Mouse (Mus musculus) adrenal gland, postnatal 10 days (tissue): Measurements from ENCODE around the gene Ncf1. TPM values are rescaled to one million over a fixed set of nuclear protein-coding genes. Genes with fewer than 3 reads are reported as not detected.
A peak's percentile ranks its signal among the peaks of the same experiment; 100 is the strongest.

Source experiments
- DNase-seq: peaks from one replicate; pipeline ENCODE4 v3.0.0; 2021; ENCODE audit warnings: mixed read lengths
- total RNA-seq, 2 experiments: library from RNA; stranded (reverse); gene quantifications; 2 replicates each; pipeline ENCODE4 v1.2.3; 2021

The Ncf1 gene
- total RNA-seq, 2 experiments from 2014 or later, result 8.4 to 10.2 TPM

- DNase-seq, result no peak
Measured at GRCm38 (mm10) chr5:134244890-134245289, 15.5 kb upstream of the Ncf1 start.

GRCm38 (mm10) chr5:134243661-134244436 lies 14.4 kb upstream of the Ncf1 start:
- DNase-seq, result no peak

DNA sequence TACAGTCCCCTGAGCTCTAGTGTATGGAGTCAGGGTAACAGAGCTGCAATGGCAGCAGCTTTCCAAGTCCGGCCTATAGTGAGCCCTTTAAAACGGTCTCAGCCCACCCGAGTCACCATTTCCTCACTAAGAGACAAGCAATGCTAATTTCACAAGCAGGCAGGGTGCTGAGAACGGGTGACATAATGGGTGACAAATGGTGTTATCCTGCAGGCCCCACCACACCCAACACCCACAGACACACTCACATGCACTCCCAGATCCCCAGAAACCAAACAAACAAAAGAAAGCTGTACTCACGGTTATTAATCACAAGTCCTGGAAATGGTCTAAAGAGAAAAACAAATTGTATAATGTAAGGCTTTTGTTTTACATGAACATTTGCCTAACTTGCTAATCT lies 12.4 kb upstream of the Ncf1 start:
- no peak for DNase-seq

GRCm38 (mm10) chr5:134237936-134238760 lies 8.7 kb upstream of the Ncf1 start:
- DNase-seq, result no peak

DNA sequence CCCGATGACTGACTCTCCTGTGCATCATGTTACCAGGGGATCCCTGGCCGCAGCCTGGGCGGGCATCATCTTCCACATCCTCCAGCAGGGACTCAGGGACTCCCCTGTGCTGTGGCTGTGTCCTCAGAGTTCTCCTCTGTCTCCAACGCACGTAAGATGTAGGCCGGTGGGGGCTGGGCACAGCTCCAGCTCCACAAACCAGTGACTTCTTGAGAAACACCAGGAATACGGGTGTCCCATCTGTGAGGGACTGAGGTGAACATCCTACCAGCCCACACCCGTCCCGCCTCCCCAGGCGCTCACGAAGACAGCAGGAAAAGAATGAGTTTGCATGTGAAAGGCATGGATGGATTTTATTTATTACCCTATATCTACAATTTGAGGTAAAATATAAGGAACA lies 8.1 kb upstream of the Ncf1 start:
- no peak for DNase-seq

DNA sequence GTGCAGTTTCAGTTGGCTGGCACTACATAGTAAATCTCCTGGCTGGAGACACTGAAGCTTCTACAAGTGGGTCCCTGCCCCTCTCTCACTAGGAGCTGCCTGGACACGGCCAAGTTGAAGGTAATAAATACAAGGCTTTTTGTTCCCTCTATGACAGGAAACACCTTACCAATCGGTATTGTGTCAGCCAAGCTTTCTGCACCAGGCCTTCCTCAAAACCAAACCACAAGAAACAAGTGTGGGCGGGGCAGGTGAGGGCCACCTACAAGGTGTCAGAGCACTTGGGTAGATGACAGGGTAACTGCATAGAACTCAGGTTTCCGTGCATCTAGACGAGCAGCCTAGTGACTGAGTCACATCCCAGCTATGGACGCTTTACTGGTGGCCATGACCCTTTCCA lies 7.4 kb upstream of the Ncf1 start:
- no peak for DNase-seq

- DNase-seq, result no peak
Measured at GRCm38 (mm10) chr5:134236241-134236640, 6.8 kb upstream of the Ncf1 start.

GRCm38 (mm10) chr5:134235111-134235510 lies 5.7 kb upstream of the Ncf1 start:
- DNase-seq, result peak; percentile 73

- DNase-seq, result no peak
Measured at GRCm38 (mm10) chr5:134234205-134234604, 4.8 kb upstream of the Ncf1 start.

- no peak for DNase-seq
Measured at GRCm38 (mm10) chr5:134233244-134233651, 3.8 kb upstream of the Ncf1 start.

DNA sequence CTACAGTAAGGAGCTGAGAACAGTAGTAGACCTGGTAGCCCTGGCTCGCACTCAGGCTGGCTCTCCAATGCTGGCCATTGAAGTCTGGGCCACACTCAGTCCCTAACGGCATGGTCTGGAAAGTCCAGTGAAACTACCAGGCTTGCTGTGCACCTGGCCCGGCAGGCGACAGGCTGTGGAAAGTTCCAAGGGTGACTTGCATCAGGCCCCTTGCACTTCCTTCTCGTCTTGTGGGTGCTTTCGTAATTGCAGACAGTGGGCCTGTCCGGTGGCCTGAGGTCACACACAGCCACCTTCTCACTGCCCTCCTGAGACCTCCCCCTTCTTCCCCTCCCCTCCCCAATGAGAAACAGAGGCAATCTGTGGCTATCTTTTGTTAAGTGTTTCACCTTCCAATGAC lies 3.1 kb upstream of the Ncf1 start:
- DNase-seq, result peak; percentile 43

DNA sequence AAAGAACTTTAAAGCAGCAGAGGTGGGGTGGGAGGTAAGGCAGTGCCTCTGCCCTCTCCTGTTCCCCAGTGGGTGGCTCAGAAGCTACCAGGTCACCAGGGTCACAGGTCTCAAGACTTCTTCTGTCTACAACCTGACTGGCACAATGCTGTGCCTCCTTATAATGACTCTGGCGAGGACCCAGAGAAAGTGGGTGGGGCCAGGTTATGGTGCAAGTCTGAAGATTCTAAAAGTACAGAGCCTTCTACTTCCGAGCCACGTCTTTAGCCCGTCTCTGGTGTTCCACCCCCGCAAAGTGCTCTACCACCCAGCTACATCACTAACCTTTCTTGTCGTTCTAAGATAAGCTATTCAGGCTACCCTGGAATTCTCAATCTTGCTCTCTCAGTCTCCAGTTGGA lies 2.7 kb upstream of the Ncf1 start:
- DNase-seq, result no peak

- DNase-seq, result no peak
Measured at GRCm38 (mm10) chr5:134231376-134231775, 2.0 kb upstream of the Ncf1 start.

GRCm38 (mm10) chr5:134228249-134228638 lies 1.2 kb downstream of the Ncf1 start:
- no peak for DNase-seq

GRCm38 (mm10) chr5:134227574-134228248 lies 1.7 kb downstream of the Ncf1 start:
- peak; percentile 27 for DNase-seq

DNA sequence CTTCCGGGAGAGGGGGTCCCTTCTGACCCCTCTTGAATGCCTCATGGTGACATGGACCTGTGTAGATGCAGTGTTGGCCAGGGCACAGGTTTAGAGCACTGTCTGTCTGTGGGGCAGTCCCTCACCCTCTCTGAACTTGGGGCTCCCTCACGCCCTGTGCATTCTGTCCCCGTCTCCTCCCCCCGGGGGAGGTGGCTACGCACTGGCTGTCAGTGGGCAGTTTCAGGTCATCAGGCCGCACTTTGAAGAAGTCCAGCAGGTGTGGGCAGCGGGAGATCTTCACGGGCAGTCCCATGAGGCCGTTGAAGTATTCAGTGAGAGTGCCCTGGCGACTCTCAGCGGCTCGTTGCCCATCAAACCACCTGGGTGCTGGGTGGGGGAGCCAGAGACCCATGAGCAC lies 2.5 kb downstream of the Ncf1 start:
- DNase-seq, result no peak

DNA sequence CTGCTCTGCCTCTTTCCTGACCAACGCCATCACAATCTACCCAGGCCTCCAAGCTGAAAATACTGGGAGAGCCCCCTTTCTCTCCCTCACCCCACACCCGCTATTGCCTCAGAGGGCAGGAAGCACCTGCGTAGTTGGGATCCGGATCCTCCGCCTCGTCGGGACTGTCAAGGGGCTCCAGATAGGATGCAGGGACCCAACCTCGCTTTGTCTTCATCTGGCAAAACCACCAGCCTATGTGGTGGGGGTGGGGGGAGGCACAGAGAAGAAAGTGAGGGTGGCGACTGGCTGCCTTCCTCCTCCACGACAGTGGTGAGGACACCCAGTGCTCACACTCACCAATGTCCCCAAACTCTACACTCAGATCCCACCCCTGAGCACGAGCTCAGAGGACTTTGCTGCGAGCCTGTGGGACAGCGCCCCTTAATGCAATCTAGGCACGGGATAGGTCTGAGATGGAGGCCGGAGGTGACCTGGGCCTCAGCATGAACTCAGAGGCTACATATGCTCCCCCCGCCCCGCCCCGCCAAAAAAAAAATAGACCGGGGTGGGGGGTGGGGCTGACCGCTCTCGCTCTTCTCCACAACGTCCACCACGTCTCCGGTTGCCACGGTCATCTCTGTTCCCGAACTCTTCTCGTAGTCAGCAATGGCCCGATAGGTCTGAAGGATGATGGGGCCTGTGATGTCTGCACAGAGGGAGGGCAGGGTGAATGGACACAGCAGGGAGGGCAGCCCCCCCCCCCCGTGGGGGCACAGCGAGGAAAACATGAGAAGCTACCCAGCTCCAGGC lies 4.1 kb downstream of the Ncf1 start:
- DNase-seq, result no peak

DNA sequence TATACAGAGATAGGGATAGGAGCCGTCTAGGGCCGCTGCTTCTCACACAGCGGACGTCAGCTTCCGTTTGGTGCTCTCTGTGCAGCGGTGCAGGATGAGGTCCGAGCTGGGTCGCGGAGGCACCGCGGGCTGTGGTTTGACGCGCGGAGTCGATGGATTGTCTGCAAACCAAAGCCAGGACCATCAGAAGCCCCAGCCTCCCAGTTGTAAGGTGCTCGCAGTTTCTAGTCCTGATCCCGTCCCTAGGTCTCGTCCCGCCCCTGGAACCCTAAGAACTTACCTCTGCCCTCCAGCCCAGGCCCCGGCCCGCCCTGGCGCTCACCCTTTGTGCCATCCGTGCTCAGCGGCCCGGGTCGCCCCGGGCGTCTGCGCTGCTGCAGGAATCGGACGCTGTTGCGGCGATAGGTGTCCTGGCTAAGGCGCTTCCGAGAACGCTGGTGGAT lies 7.7 kb downstream of the Ncf1 start:
- DNase-seq, result peak; percentile 22

GRCm38 (mm10) chr5:134221278-134221677 lies 8.1 kb downstream of the Ncf1 start:
- peak; percentile 31 for DNase-seq

- DNase-seq, result no peak
Measured at GRCm38 (mm10) chr5:134217900-134218299, 11.5 kb downstream of the Ncf1 start.

GRCm38 (mm10) chr5:134214021-134214806 lies 15.2 kb downstream of the Ncf1 start:
- no peak for DNase-seq
